Mouse (Mus musculus) C2C12 (cell line): ENCODE measurements around the gene Rundc1.

Experiments used
- CTCF ChIP-seq: IDR thresholded peaks from one replicate; pipeline ENCODE4 v1.5.1; 2011; ENCODE audit not compliant: control insufficient read depth, insufficient read depth, insufficient read length
- USF1 ChIP-seq: IDR thresholded peaks from one replicate; pipeline ENCODE4 v1.6.1; 2011; ENCODE audit warnings: low read depth, mild to moderate bottlenecking, control low read depth, moderate library complexity

DNA sequence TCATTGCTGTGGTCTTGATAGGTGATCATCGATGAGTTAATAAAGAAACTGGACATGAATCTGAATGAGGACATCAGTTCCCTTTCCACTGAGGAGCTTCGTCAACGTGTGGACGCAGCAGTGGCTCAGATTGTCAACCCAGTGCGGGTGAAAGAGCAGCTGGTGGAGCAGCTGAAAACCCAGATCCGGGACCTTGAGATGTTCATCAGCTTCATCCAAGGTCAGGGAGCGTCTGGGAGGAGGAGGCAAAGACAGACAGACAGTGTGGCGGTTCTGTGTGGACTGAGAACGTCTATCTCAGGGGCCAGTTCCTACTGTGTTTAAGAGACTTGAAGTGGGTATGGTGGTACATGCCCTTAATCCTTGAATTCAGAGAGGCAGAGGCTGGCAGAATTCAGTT, 6.4 kb downstream of the Rundc1 start:
- TF ChIP-seq USF1 (no peak), CTCF (no peak)
